Mouse (Mus musculus) lung, postnatal 0 days (tissue): ENCODE data around the gene Tceal7. TPM values are rescaled to one million over a fixed set of nuclear protein-coding genes. Genes with fewer than 3 reads are reported as not detected.

Source experiments
- ATAC-seq: fragments of 200-750 bp; cut with Nextera tagmentation; 2 replicates; pipeline ENCODE4 v1.8.0; 2017; ENCODE audit warnings: moderate library complexity
- DNase-seq: peaks from one replicate; pipeline ENCODE4 v3.0.0-alpha.2; 2016; ENCODE audit warnings: low spot score
- H3K27ac ChIP-seq: fragments of 300-500 bp; sonication (generic); 2 replicates; pipeline ENCODE4 v1.5.1; 2014; ENCODE audit warnings: antibody characterized with exemption, mild to moderate bottlenecking, low read length, mixed read lengths
- H3K27me3 ChIP-seq: fragments of 300-500 bp; sonication (generic); replicated peaks from 2 replicates; pipeline ENCODE4 v1.6.1; 2014; ENCODE audit warnings: low read length, mixed read lengths; ENCODE audit not compliant: insufficient read depth
- H3K36me3 ChIP-seq: fragments of 300-500 bp; sonication (generic); 2 replicates; pipeline ENCODE4 v1.6.1; 2014; ENCODE audit warnings: low read length, mixed read lengths; ENCODE audit not compliant: insufficient read depth
- H3K4me1 ChIP-seq: fragments of 300-500 bp; sonication (generic); 2 replicates; pipeline ENCODE4 v1.6.1; 2014; ENCODE audit warnings: antibody characterized with exemption, low read depth, low read length, mixed read lengths; ENCODE audit not compliant: insufficient read depth
- H3K4me2 ChIP-seq: fragments of 300-500 bp; sonication (generic); replicated peaks from 2 replicates; pipeline ENCODE4 v1.6.1; 2014; ENCODE audit warnings: low read depth, mild to moderate bottlenecking, low read length, moderate library complexity, mixed read lengths
- H3K4me3 ChIP-seq: fragments of 300-500 bp; sonication (generic); 2 replicates; pipeline ENCODE4 v1.5.1; 2014; ENCODE audit warnings: low read depth, low read length
- H3K9ac ChIP-seq: fragments of 300-500 bp; sonication (generic); replicated peaks from 2 replicates; pipeline ENCODE4 v1.6.1; 2014; ENCODE audit warnings: low read depth, mild to moderate bottlenecking
- H3K9me3 ChIP-seq: fragments of 300-500 bp; sonication (generic); 2 replicates; pipeline ENCODE4 v1.6.1; 2016; ENCODE audit warnings: low read length, mixed read lengths
- CTCF ChIP-seq: IDR thresholded peaks from 2 replicates; pipeline ENCODE4 v1.5.1; 2016; ENCODE audit warnings: antibody characterized with exemption, mild to moderate bottlenecking
- EP300 ChIP-seq: IDR thresholded peaks from 2 replicates; pipeline ENCODE4 v1.6.1; 2016; ENCODE audit warnings: antibody characterized with exemption, mild to moderate bottlenecking, control low read depth
- WGBS: fragments of 180-500 bp; shearing (Covaris S2); extraction: QIAGEN DNeasy Blood & Tissue Kit; methylation state at CpG from one replicate; pipeline ENCODE4 v1.1.7; 2014; 5-methylcytosine and 5-hydroxymethylcytosine counted together
- polyA plus RNA-seq: library from polyadenylated mRNA; unstranded; fragments of >200 nt; fragmentation: Nextera tagmentation; extraction: Ambion mirVana; gene quantifications from 2 replicates; pipeline ENCODE4 v1.2.1, GENCODE M21; 2015

The Tceal7 gene
- polyA plus RNA-seq, 1 experiment from 2014 or later: 0.17 TPM

DNA sequence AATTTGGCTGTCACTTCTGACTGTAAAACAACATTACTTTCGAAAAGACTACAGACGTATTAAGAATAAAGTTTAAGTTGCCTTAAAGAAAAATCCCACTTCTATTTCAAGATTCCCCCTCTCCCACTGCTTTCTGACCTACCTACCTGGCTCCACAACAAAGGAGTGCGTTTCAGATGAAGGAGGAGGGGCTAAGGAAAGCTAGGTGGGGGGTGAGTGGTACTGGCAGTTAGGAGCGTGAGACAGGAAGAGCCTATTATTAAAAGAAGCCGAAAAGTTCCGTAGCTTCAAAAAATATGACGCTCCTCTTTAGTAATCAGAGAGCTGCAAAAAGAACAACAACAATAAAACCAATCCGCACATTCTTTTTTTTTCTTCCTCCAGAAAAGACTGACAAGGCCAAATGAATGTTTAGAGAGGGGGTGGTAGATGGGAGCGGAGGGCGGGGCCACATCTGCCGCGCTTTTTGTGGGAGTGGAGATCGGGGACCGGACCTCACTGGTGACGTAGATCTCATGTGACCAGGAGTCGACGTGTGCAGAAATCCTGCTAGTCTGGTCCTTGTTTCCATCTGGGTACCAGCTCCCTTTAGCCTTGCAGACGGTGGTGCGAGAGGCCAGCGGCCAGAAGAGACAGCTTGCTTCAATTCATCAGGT lies 30.1 kb downstream of the Tceal7 start, which contains the start of gene Tceal9:
Gene Tceal9 (plus strand): TSS at position 506 of the 656 bp plus-strand sequence.
- H3K36me3 ChIP-seq: no peaks in the 10 kb centered on the region
- TF ChIP-seq EP300 (0 out of 2 replicates have a peak, but pooled peaks have one; percentile 26), CTCF (no peak)
- no peaks in the 10 kb centered on the region for H3K9me3 ChIP-seq
- H3K27me3 ChIP-seq: no peaks in the 10 kb centered on the region
- H3K9ac ChIP-seq: peak within 1 kb of the TSS; percentile 32
- H3K4me1 ChIP-seq: no peaks in the 10 kb centered on the region
- peak within 1 kb of the TSS; percentile 44 for H3K4me3 ChIP-seq
- peak within 1 kb of the TSS; percentile 76 for H3K27ac ChIP-seq
- H3K4me2 ChIP-seq: peak within 1 kb of the TSS; percentile 54
- peak; percentile 83 for ATAC-seq
- 20% methylated on average over 20 of the region's 20 CpGs for WGBS
- peak; percentile 93 for DNase-seq

- Histone ChIP-seq H3K9ac (peak overlapping the region; percentile 32), H3K4me1 (no peaks in the 10 kb centered on the region), H3K4me3 (peak overlapping the region; percentile 44), H3K27ac (peak overlapping the region; percentile 76), H3K27me3 (no peaks in the 10 kb centered on the region), H3K9me3 (no peaks in the 10 kb centered on the region), H3K4me2 (peak overlapping the region; percentile 54), H3K36me3 (no peaks in the 10 kb centered on the region)
- ATAC-seq (peak; percentile 59), DNase-seq (peak; percentile 69)
- TF ChIP-seq EP300 (no peak), CTCF (no peak)
- 15% methylated on average over 12 of the region's 15 CpGs for WGBS
These were observed 31.0 kb downstream of the Tceal7 start for GRCm38 (mm10) chrX:136245521-136246071.

DNA sequence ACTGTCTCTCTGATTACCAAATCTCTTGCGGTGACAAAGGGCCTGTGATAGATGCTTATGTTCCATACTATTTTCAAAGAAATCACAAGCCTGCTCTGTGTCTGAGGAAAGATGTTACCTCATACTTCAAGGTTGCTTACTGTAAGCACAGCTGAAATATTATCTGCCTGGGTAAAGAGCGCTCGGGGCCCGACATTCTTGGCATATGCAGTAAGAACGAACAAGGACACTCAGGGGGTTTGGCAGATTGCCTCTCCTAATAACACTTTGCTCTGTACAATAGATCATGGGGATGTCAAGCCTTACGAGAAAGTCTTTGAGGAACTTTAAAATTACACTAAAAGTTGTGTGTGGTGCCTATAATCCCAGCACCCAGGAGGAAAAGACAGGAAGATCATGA lies 34.2 kb downstream of the Tceal7 start:
- H3K4me2 ChIP-seq: no peak overlapping the region
- H3K27me3 ChIP-seq: no peaks in the 10 kb centered on the region
- WGBS: 24% methylated on average over 6 of the region's 6 CpGs
- peak; percentile 36 for TF ChIP-seq EP300
- no peak for TF ChIP-seq CTCF
- peak; percentile 35 for ATAC-seq
- DNase-seq: peak; percentile 71
- H3K9me3 ChIP-seq: no peaks in the 10 kb centered on the region
- H3K4me3 ChIP-seq: no peak overlapping the region
- no peak overlapping the region for H3K27ac ChIP-seq
- H3K36me3 ChIP-seq: no peaks in the 10 kb centered on the region
- H3K9ac ChIP-seq: no peak overlapping the region
- H3K4me1 ChIP-seq: no peaks in the 10 kb centered on the region

DNA sequence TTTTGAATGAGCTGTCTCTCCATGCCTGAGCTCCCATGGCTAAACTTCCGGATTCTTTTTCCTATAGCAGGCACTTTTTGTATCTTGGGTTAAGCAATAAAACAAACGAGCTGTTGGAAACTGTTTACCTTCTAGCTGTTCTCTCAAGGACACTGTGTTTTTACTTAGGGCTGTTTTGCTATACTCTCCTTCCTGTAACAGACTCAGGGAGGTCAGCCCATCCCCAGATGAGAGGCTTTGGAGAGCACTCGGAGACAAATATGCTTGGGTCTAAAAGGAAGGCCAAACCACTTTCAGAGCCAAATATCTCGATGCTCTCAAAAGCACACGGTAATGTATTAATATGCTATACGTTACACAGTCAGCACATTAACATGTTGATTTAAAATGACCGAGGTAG lies 35.1 kb downstream of the Tceal7 start:
- Histone ChIP-seq H3K36me3 (no peaks in the 10 kb centered on the region), H3K4me1 (no peaks in the 10 kb centered on the region), H3K4me3 (no peak overlapping the region), H3K27me3 (no peaks in the 10 kb centered on the region), H3K4me2 (no peak overlapping the region), H3K9ac (no peak overlapping the region), H3K27ac (no peak overlapping the region), H3K9me3 (no peaks in the 10 kb centered on the region)
- ATAC-seq (peak; percentile 62), DNase-seq (peak; percentile 64)
- WGBS: 27% methylated on average over 7 of the region's 7 CpGs
- peak; percentile 85 for TF ChIP-seq EP300
- TF ChIP-seq CTCF: no peak

- Histone ChIP-seq H3K4me3 (no peak overlapping the region), H3K36me3 (no peaks in the 10 kb centered on the region), H3K4me1 (no peaks in the 10 kb centered on the region), H3K27me3 (no peaks in the 10 kb centered on the region), H3K4me2 (no peak overlapping the region), H3K27ac (no peak overlapping the region), H3K9me3 (no peaks in the 10 kb centered on the region), H3K9ac (no peak overlapping the region)
- TF ChIP-seq EP300 (no peak), CTCF (no peak)
- DNase-seq (no peak), ATAC-seq (no peak)
- 27% methylated on average over 6 of the region's 6 CpGs for WGBS
These were observed 37.6 kb downstream of the Tceal7 start for GRCm38 (mm10) chrX:136252023-136252729.

- WGBS: 53% methylated on average over 5 of the region's 5 CpGs
- H3K4me2 ChIP-seq: no peak overlapping the region
- no peak overlapping the region for H3K27ac ChIP-seq
- no peaks in the 10 kb centered on the region for H3K27me3 ChIP-seq
- no peak for DNase-seq
- TF ChIP-seq EP300 (no peak), CTCF (no peak)
- H3K36me3 ChIP-seq: no peaks in the 10 kb centered on the region
- no peaks in the 10 kb centered on the region for H3K4me1 ChIP-seq
- no peak for ATAC-seq
- H3K9me3 ChIP-seq: no peaks in the 10 kb centered on the region
- no peak overlapping the region for H3K4me3 ChIP-seq
- H3K9ac ChIP-seq: no peak overlapping the region
These were observed 53.1 kb downstream of the Tceal7 start for GRCm38 (mm10) chrX:136267720-136268119.
